Mouse (Mus musculus) thymus, postnatal 10 days (tissue): ENCODE results near the gene Rin2.
A peak's percentile ranks its signal among the peaks of the same experiment; 100 is the strongest.

Experiments
- DNase-seq, 2 experiments: peaks; one replicate each; pipeline ENCODE4 v3.0.0; 2021; ENCODE audit warnings: low spot score in 2 of 2

Gene Rin2

GRCm38 (mm10) chr2:145787486-145787885 is 112.5 kb downstream of the Rin2 start:
- no peak for DNase-seq

- no peak for DNase-seq
Observed at GRCm38 (mm10) chr2:145788562-145789346, 113.7 kb downstream of the Rin2 start.

- no peak for DNase-seq
Observed at GRCm38 (mm10) chr2:145793702-145794101, 118.7 kb downstream of the Rin2 start.

- peak in 1 of 2 experiments; percentile 21 for DNase-seq
Observed at GRCm38 (mm10) chr2:145794318-145794954, 119.4 kb downstream of the Rin2 start.

- DNase-seq: no peak
Observed at GRCm38 (mm10) chr2:145797851-145798250, 122.8 kb downstream of the Rin2 start.

- DNase-seq: no peak
Observed at GRCm38 (mm10) chr2:145798954-145799353, 123.9 kb downstream of the Rin2 start.

GRCm38 (mm10) chr2:145801322-145802052 is 126.5 kb downstream of the Rin2 start:
- no peak for DNase-seq

GRCm38 (mm10) chr2:145802626-145803025 is 127.6 kb downstream of the Rin2 start:
- no peak for DNase-seq

- no peak for DNase-seq
Observed at GRCm38 (mm10) chr2:145803822-145804342, 128.9 kb downstream of the Rin2 start.

GRCm38 (mm10) chr2:145804524-145804923 is 129.5 kb downstream of the Rin2 start:
- DNase-seq: no peak

GRCm38 (mm10) chr2:145807276-145807675 is 132.3 kb downstream of the Rin2 start:
- no peak for DNase-seq

GRCm38 (mm10) chr2:145808251-145808650 is 133.2 kb downstream of the Rin2 start:
- no peak for DNase-seq

- DNase-seq: no peak
Observed at GRCm38 (mm10) chr2:145808667-145809066, 133.7 kb downstream of the Rin2 start.

GRCm38 (mm10) chr2:145810676-145811075 is 135.7 kb downstream of the Rin2 start:
- peak in 1 of 2 experiments; percentile 17 for DNase-seq

GRCm38 (mm10) chr2:145812818-145813217 is 137.8 kb downstream of the Rin2 start:
- DNase-seq: no peak

- no peak for DNase-seq
Observed at GRCm38 (mm10) chr2:145817195-145817594, 142.2 kb downstream of the Rin2 start.

- DNase-seq: no peak
Observed at GRCm38 (mm10) chr2:145822013-145822782, 147.2 kb downstream of the Rin2 start.

GRCm38 (mm10) chr2:145822783-145823729 is 148.0 kb downstream of the Rin2 start:
- no peak for DNase-seq

GRCm38 (mm10) chr2:145824749-145825148 is 149.7 kb downstream of the Rin2 start:
- no peak for DNase-seq

GRCm38 (mm10) chr2:145825221-145825620 is 150.2 kb downstream of the Rin2 start:
- DNase-seq: no peak
